31 mouse cellular contexts compared by ENCODE assay signal in the genomic region with DNA sequence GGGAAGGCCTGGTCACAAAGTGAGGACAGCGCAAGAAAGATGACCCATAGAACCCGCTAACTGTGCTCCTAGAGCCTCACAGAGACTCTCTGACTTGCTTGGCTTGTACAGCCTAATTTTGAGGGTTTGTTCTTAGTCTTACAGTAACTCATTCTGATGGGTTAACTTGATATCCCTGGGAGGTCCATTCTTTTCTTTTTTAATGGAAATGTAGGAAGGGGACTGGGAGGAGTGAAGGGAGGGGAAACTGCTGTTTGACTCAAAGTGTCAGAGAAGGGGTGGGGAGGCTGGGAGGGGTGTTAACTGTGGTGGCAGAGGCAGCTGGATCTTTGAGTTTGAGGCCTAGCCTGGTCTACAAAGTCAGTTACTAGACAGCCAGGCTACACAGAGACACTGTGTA. TPM values are rescaled to one million over a fixed set of nuclear protein-coding genes. Genes with fewer than 3 reads are reported as not detected.
DNase-seq lines count a peak whose midpoint lies in the region; TF ChIP-seq lines count a peak whose summit lies in the region.
"Had no signal": no experiment of that assay in that cellular context is flagged by ENCODE, and none has a peak within 500 bp of the region (broad histone marks: within the 10 kb centered on the region; RNA-seq: fewer than 3 reads in every experiment).

No protein-coding gene starts in this region.

- TF ChIP-seq CTCF in E14TG2a.4 (conservative IDR thresholded peaks at IDR 0.05; ENCODE audit: low read length) (no peak), ES-Bruce4 (IDR thresholded peaks at IDR 0.05; ENCODE audit: low read depth, low read length) (no peak)

- 0 out of 2 replicates have a peak, but pooled peaks have one; percentile 26 for TF ChIP-seq EP300 in ES-Bruce4 (IDR thresholded peaks at IDR 0.05; ENCODE audit: insufficient read depth, low read depth, low read length)

- H3K27me3 ChIP-seq in E14TG2a.4 (ENCODE audit: insufficient read depth, low read length) = no peaks in the 10 kb centered on the region
- no peaks in the 10 kb centered on the region for H3K27me3 ChIP-seq in ES-Bruce4 (ENCODE audit: control insufficient read depth, insufficient read depth, low read length, poor library complexity, severe bottlenecking)
- H3K27me3 ChIP-seq: embryonic facial prominence, embryonic 13.5 days; embryonic facial prominence, embryonic 15.5 days; forebrain, embryonic 12.5 days had no signal

- H3K27ac ChIP-seq in ES-Bruce4 (ENCODE audit: insufficient read depth, low read length) (peak overlapping the region; percentile 59; the same call in 1 of the 2 replicates), ES-E14 (ENCODE audit: insufficient read depth, low read depth, low read length, poor library complexity, severe bottlenecking) (peak overlapping the region; percentile 21; the same call in 1 of the 2 replicates)
- H3K27ac ChIP-seq: embryonic facial prominence, embryonic 13.5 days; embryonic facial prominence, embryonic 15.5 days; forebrain, embryonic 10.5 days; forebrain, embryonic 12.5 days had no signal

- H3K36me3 ChIP-seq in E14TG2a.4 (ENCODE audit: insufficient read depth, low read length) (peaks cover 96% of the 10 kb centered on the region), ES-Bruce4 (ENCODE audit: control insufficient read depth, insufficient read depth, low read length, poor library complexity, severe bottlenecking) (peaks cover 42% of the 10 kb centered on the region), ES-E14 (ENCODE audit: control insufficient read depth, insufficient read depth, low read length, poor library complexity, severe bottlenecking) (peaks cover 81% of the 10 kb centered on the region)

- H3K4me1 ChIP-seq in E14TG2a.4 (replicated peaks; ENCODE audit: low read depth, low read length) (peaks cover 54% of the 10 kb centered on the region), ES-Bruce4 (ENCODE audit: control insufficient read depth, insufficient read depth, low read length) (peaks cover 4% of the 10 kb centered on the region), ES-E14 (ENCODE audit: control insufficient read depth in 2 of 2, insufficient read depth in 2 of 2, low read length in 2 of 2, poor library complexity in 1 of 2) (peaks cover 4 to 21% of the 10 kb centered on the region in 2 experiments)
- H3K4me1 ChIP-seq: embryonic facial prominence, embryonic 13.5 days; embryonic facial prominence, embryonic 15.5 days; forebrain, embryonic 10.5 days; forebrain, embryonic 12.5 days had no signal

- H3K9ac ChIP-seq in ES-Bruce4 (ENCODE audit: low read depth, poor library complexity, severe bottlenecking) (no peak overlapping the region), ES-E14 (ENCODE audit: insufficient read depth, low read depth, low read length, poor library complexity, severe bottlenecking) (no peak overlapping the region)
- H3K9ac ChIP-seq: embryonic facial prominence, embryonic 13.5 days; embryonic facial prominence, embryonic 15.5 days; forebrain, embryonic 12.5 days had no signal

- in situ Hi-C loops in ES-E14 (cut with MboI; ENCODE audit: low sequenced_read_pairs in 2 of 2, unreplicated experiment in 2 of 2) = no loop called here

- H3K4me3 ChIP-seq in E14TG2a.4 (replicated peaks; ENCODE audit: low read length) = peak overlapping the region; percentile 35
- H3K4me3 ChIP-seq in ES-Bruce4 (ENCODE audit: low read depth, low read length) = no peak overlapping the region
- no peak overlapping the region for H3K4me3 ChIP-seq in ES-E14 (ENCODE audit: insufficient read depth in 1 of 2, low read depth in 1 of 2, low read length in 2 of 2, poor library complexity in 1 of 2, severe bottlenecking in 1 of 2)
- H3K4me3 ChIP-seq: embryonic facial prominence, embryonic 13.5 days; embryonic facial prominence, embryonic 15.5 days; erythroblast, embryonic 14.5 days; forebrain, embryonic 10.5 days; forebrain, embryonic 12.5 days had no signal

- no peak for TF ChIP-seq POLR2A in ES-Bruce4 (IDR thresholded peaks at IDR 0.05; ENCODE audit: insufficient read depth, low read length)

- DNase-seq in ES-E14 (ENCODE audit: low read depth, low spot score) (peak; percentile 85), WW6 (ENCODE audit: low read depth, low spot score) (peak; percentile 55)
- no peak for DNase-seq in frontal cortex, postnatal 14 days (ENCODE audit: low spot score in 2 of 2)
- DNase-seq in adrenal gland, postnatal 4 days (ENCODE audit: low spot score in 2 of 2) = no peak
- DNase-seq in right cerebral cortex, postnatal 4 days = no peak
- DNase-seq in right cerebral cortex, postnatal 10 days (ENCODE audit: low spot score in 2 of 2) = no peak
- DNase-seq: adrenal gland, adult 8-10 months; adrenal gland, postnatal 14 days; adrenal gland, postnatal 36 days; cerebellum, adult 11 months; cerebellum, adult 8-10 months; cerebellum, adult 9-11 months; cerebellum, postnatal 14 days; cerebellum, postnatal 36 days; embryo, embryonic 11 days had no signal

- no peaks in the 10 kb centered on the region for H3K9me3 ChIP-seq in E14TG2a.4 (ENCODE audit: low read length)
- no peaks in the 10 kb centered on the region for H3K9me3 ChIP-seq in ES-Bruce4 (replicated peaks; ENCODE audit: control insufficient read depth, insufficient read depth, low read length, poor library complexity, severe bottlenecking)
- no peaks in the 10 kb centered on the region for H3K9me3 ChIP-seq in ES-E14 (ENCODE audit: control insufficient read depth, insufficient read depth, low read depth, low read length)
- H3K9me3 ChIP-seq: embryonic facial prominence, embryonic 13.5 days; embryonic facial prominence, embryonic 15.5 days; forebrain, embryonic 10.5 days; forebrain, embryonic 12.5 days had no signal

TF ChIP-seq in ES-E14, 5 proteins besides CTCF, POLR2A, EP300 and RAD21:
- TF ChIP-seq HCFC1 (IDR thresholded peaks at IDR 0.05; ENCODE audit: borderline replicate concordance, insufficient read depth, low read length) (no peak), CHD2 (IDR thresholded peaks at IDR 0.05; ENCODE audit: low read depth, low read length) (no peak), ZC3H11A (IDR thresholded peaks at IDR 0.05; ENCODE audit: borderline replicate concordance, low read depth, low read length) (no peak)

RNA-seq across cellular contexts. Expression of gene Sh3glb2, which starts 23.8 kb away (rescaled TPM):
- 30.8 and 32.5 TPM in 2 replicates for polyA plus RNA-seq in ES-Bruce4 (2011; ENCODE audit: insufficient read depth, insufficient read length, low read depth, missing spikeins)
- total RNA-seq in ES-E14 (2012; rRNA removed) = 64.8 and 90.3 TPM in 2 replicates
- 100 to 1,000 TPM; 106 to 107 TPM for total RNA-seq in adrenal gland, postnatal 4 days (2021)

RNA-seq across cellular contexts. Expression of gene Miga2, which starts 28.7 kb away (rescaled TPM):
- polyA plus RNA-seq in ES-Bruce4 (2011; ENCODE audit: insufficient read depth, insufficient read length, low read depth, missing spikeins) = 16.6 and 18.6 TPM in 2 replicates
- total RNA-seq in ES-E14 (2012; rRNA removed) = 46.0 and 57.4 TPM in 2 replicates
- 10 to 100 TPM; 65.1 to 71.1 TPM for total RNA-seq in adrenal gland, postnatal 4 days (2021)

RNA-seq across cellular contexts. Expression of gene Nup188, which starts 49.1 kb away (rescaled TPM):
- 134 and 138 TPM in 2 replicates for polyA plus RNA-seq in ES-Bruce4 (2011; ENCODE audit: insufficient read depth, insufficient read length, low read depth, missing spikeins)
- total RNA-seq in ES-E14 (2012; rRNA removed) = 84.5 and 115 TPM in 2 replicates
- 10 to 100 TPM; 46.9 TPM for total RNA-seq in adrenal gland, postnatal 4 days (2021)

RNA-seq across cellular contexts. Expression of gene Dolk, which starts 49.2 kb away (rescaled TPM):
- 3.4 and 3.8 TPM in 2 replicates for polyA plus RNA-seq in ES-Bruce4 (2011; ENCODE audit: insufficient read depth, insufficient read length, low read depth, missing spikeins)
- 25.2 and 31.6 TPM in 2 replicates for total RNA-seq in ES-E14 (2012; rRNA removed)
- total RNA-seq in adrenal gland, postnatal 4 days (2021) = 10 to 100 TPM; 36.0 to 36.5 TPM

RNA-seq across cellular contexts. Expression of gene Gm28038, which starts 54.5 kb away (rescaled TPM):
- 114 and 138 TPM in 2 replicates for polyA plus RNA-seq in ES-Bruce4 (2011; ENCODE audit: insufficient read depth, insufficient read length, low read depth, missing spikeins)
- total RNA-seq in ES-E14 (2012; rRNA removed) = not detected in 2 replicates
- not detected for total RNA-seq in adrenal gland, postnatal 4 days (2021)
- total RNA-seq: adrenal gland, adult 18-20 months; adrenal gland, adult 8-10 months; adrenal gland, postnatal 14 days; adrenal gland, postnatal 36 days; common myeloid progenitor, adult 5-6 weeks; MEL had no signal
- polyA plus RNA-seq: activated CD4-positive, CD25-positive, alpha-beta regulatory T cell, adult 4 months; brain, embryonic 14.5 days; embryonic facial prominence, embryonic 11.5 days; embryonic facial prominence, embryonic 13.5 days; embryonic facial prominence, embryonic 15.5 days; erythroblast, embryonic 14.5 days; forebrain, embryonic 10.5 days; forebrain, embryonic 12.5 days; forebrain, embryonic 14.5 days; forebrain, embryonic 16.5 days; frontal cortex, adult 2 months had no signal

Comparison
In these comparisons a context has a peak if more than half of its experiments do, and no peak if none do; other contexts are left out.
1. DNase-seq: peak in ES-E14 (single experiment) and WW6 (single experiment); none in frontal cortex, postnatal 14 days (0 of 2), adrenal gland, postnatal 4 days (0 of 2), right cerebral cortex, postnatal 4 days (single experiment) and right cerebral cortex, postnatal 10 days (0 of 2).